Mouse (Mus musculus): ENCODE data around the gene Ano3. TPM values are rescaled to one million over a fixed set of nuclear protein-coding genes. Genes with fewer than 3 reads are reported as not detected.

Ano3 gene
- polyA plus RNA-seq, 1 experiment from 2014 or later, result 0.73 TPM

- no peak overlapping the region for H3K27ac ChIP-seq (replicated peaks; ENCODE audit: low read depth, low read length)
- H3K9ac ChIP-seq (replicated peaks; ENCODE audit: low read length), result no peak overlapping the region
- ATAC-seq (replicated peaks; ENCODE audit: insufficient number of reproducible peaks, low FRiP score, low TSS enrichment, low read depth) (no peak), DNase-seq (ENCODE audit: low spot score) (no peak)
- H3K9me3 ChIP-seq (replicated peaks; ENCODE audit: control insufficient read depth, low read length), result no peaks in the 10 kb centered on the region
- no peaks in the 10 kb centered on the region for H3K4me1 ChIP-seq (ENCODE audit: control insufficient read depth, insufficient read depth, low read length)
- no peaks in the 10 kb centered on the region for H3K27me3 ChIP-seq (ENCODE audit: control insufficient read depth, insufficient read depth, low read length)
- 86% methylated on average over 3 of the region's 3 CpGs for WGBS
- H3K4me2 ChIP-seq (ENCODE audit: low read depth, low read length), result no peak overlapping the region
- no peaks in the 10 kb centered on the region for H3K36me3 ChIP-seq (replicated peaks; ENCODE audit: control insufficient read depth, insufficient read depth, low read depth, low read length)
- no peak overlapping the region for H3K4me3 ChIP-seq (ENCODE audit: low read depth, low read length)
Measured at GRCm38 (mm10) chr2:110965398-110965797, 14.7 kb upstream of the Ano3 start.

- WGBS, result 67% methylated on average over 3 of the region's 3 CpGs
- DNase-seq (ENCODE audit: low spot score), result no peak
- Histone ChIP-seq H3K4me2 (ENCODE audit: low read depth, low read length) (peak overlapping the region; percentile 54), H3K4me1 (ENCODE audit: control insufficient read depth, insufficient read depth, low read length) (no peaks in the 10 kb centered on the region), H3K27me3 (ENCODE audit: control insufficient read depth, insufficient read depth, low read length) (no peaks in the 10 kb centered on the region), H3K36me3 (replicated peaks; ENCODE audit: control insufficient read depth, insufficient read depth, low read depth, low read length) (no peaks in the 10 kb centered on the region), H3K27ac (replicated peaks; ENCODE audit: low read depth, low read length) (no peak overlapping the region), H3K9me3 (replicated peaks; ENCODE audit: control insufficient read depth, low read length) (no peaks in the 10 kb centered on the region), H3K4me3 (ENCODE audit: low read depth, low read length) (no peak overlapping the region), H3K9ac (replicated peaks; ENCODE audit: low read length) (no peak overlapping the region)
- ATAC-seq (replicated peaks; ENCODE audit: insufficient number of reproducible peaks, low FRiP score, low TSS enrichment, low read depth), result peak; percentile 10; the same call in 1 of the 2 replicates
Measured at GRCm38 (mm10) chr2:110950432-110950803, 305 bp downstream of the Ano3 start.

- peak overlapping the region; percentile 54 for H3K4me2 ChIP-seq (ENCODE audit: low read depth, low read length)
- H3K9ac ChIP-seq (replicated peaks; ENCODE audit: low read length), result 0 out of 2 replicates have a peak overlapping the region, but pooled peaks have one; percentile 3
- H3K27ac ChIP-seq (replicated peaks; ENCODE audit: low read depth, low read length), result no peak overlapping the region
- 11% methylated on average over 20 of the region's 20 CpGs for WGBS
- H3K4me1 ChIP-seq (ENCODE audit: control insufficient read depth, insufficient read depth, low read length), result no peaks in the 10 kb centered on the region
- peak; percentile 98 for ATAC-seq (replicated peaks; ENCODE audit: insufficient number of reproducible peaks, low FRiP score, low TSS enrichment, low read depth)
- no peaks in the 10 kb centered on the region for H3K9me3 ChIP-seq (replicated peaks; ENCODE audit: control insufficient read depth, low read length)
- no peaks in the 10 kb centered on the region for H3K36me3 ChIP-seq (replicated peaks; ENCODE audit: control insufficient read depth, insufficient read depth, low read depth, low read length)
- DNase-seq (ENCODE audit: low spot score), result peak; percentile 76
- H3K27me3 ChIP-seq (ENCODE audit: control insufficient read depth, insufficient read depth, low read length), result no peaks in the 10 kb centered on the region
- H3K4me3 ChIP-seq (ENCODE audit: low read depth, low read length), result peak overlapping the region; percentile 25
Measured at GRCm38 (mm10) chr2:110949679-110950431, 868 bp downstream of the Ano3 start.

- Histone ChIP-seq H3K36me3 (replicated peaks; ENCODE audit: control insufficient read depth, insufficient read depth, low read depth, low read length) (no peaks in the 10 kb centered on the region), H3K27me3 (ENCODE audit: control insufficient read depth, insufficient read depth, low read length) (no peaks in the 10 kb centered on the region), H3K4me1 (ENCODE audit: control insufficient read depth, insufficient read depth, low read length) (no peaks in the 10 kb centered on the region), H3K9me3 (replicated peaks; ENCODE audit: control insufficient read depth, low read length) (no peaks in the 10 kb centered on the region), H3K4me2 (ENCODE audit: low read depth, low read length) (no peak overlapping the region), H3K27ac (replicated peaks; ENCODE audit: low read depth, low read length) (no peak overlapping the region), H3K9ac (replicated peaks; ENCODE audit: low read length) (no peak overlapping the region), H3K4me3 (ENCODE audit: low read depth, low read length) (no peak overlapping the region)
- no peak for DNase-seq (ENCODE audit: low spot score)
- ATAC-seq (replicated peaks; ENCODE audit: insufficient number of reproducible peaks, low FRiP score, low TSS enrichment, low read depth), result no peak
- WGBS, result 81% methylated on average over 1 of the region's 1 CpGs
Measured at GRCm38 (mm10) chr2:110945171-110945570, 5.6 kb downstream of the Ano3 start.

GRCm38 (mm10) chr2:110935691-110936090, 15.0 kb downstream of the Ano3 start:
- no peak overlapping the region for H3K4me3 ChIP-seq (ENCODE audit: low read depth, low read length)
- no peak for DNase-seq (ENCODE audit: low spot score)
- H3K27me3 ChIP-seq (ENCODE audit: control insufficient read depth, insufficient read depth, low read length), result no peaks in the 10 kb centered on the region
- H3K36me3 ChIP-seq (replicated peaks; ENCODE audit: control insufficient read depth, insufficient read depth, low read depth, low read length), result no peaks in the 10 kb centered on the region
- no peaks in the 10 kb centered on the region for H3K9me3 ChIP-seq (replicated peaks; ENCODE audit: control insufficient read depth, low read length)
- H3K4me1 ChIP-seq (ENCODE audit: control insufficient read depth, insufficient read depth, low read length), result no peaks in the 10 kb centered on the region
- H3K4me2 ChIP-seq (ENCODE audit: low read depth, low read length), result no peak overlapping the region
- H3K9ac ChIP-seq (replicated peaks; ENCODE audit: low read length), result no peak overlapping the region
- no peak overlapping the region for H3K27ac ChIP-seq (replicated peaks; ENCODE audit: low read depth, low read length)
- no peak for ATAC-seq (replicated peaks; ENCODE audit: insufficient number of reproducible peaks, low FRiP score, low TSS enrichment, low read depth)

- ATAC-seq (replicated peaks; ENCODE audit: insufficient number of reproducible peaks, low FRiP score, low TSS enrichment, low read depth) (no peak), DNase-seq (ENCODE audit: low spot score) (no peak)
- no peak overlapping the region for H3K4me3 ChIP-seq (ENCODE audit: low read depth, low read length)
- no peak overlapping the region for H3K9ac ChIP-seq (replicated peaks; ENCODE audit: low read length)
- H3K4me2 ChIP-seq (ENCODE audit: low read depth, low read length), result no peak overlapping the region
- no peaks in the 10 kb centered on the region for H3K27me3 ChIP-seq (ENCODE audit: control insufficient read depth, insufficient read depth, low read length)
- H3K9me3 ChIP-seq (replicated peaks; ENCODE audit: control insufficient read depth, low read length), result no peaks in the 10 kb centered on the region
- H3K4me1 ChIP-seq (ENCODE audit: control insufficient read depth, insufficient read depth, low read length), result no peaks in the 10 kb centered on the region
- no peak overlapping the region for H3K27ac ChIP-seq (replicated peaks; ENCODE audit: low read depth, low read length)
- no peaks in the 10 kb centered on the region for H3K36me3 ChIP-seq (replicated peaks; ENCODE audit: control insufficient read depth, insufficient read depth, low read depth, low read length)
Measured at GRCm38 (mm10) chr2:110929126-110929525, 21.6 kb downstream of the Ano3 start.

GRCm38 (mm10) chr2:110909506-110909905, 41.2 kb downstream of the Ano3 start:
- DNase-seq (ENCODE audit: low spot score) (no peak), ATAC-seq (replicated peaks; ENCODE audit: insufficient number of reproducible peaks, low FRiP score, low TSS enrichment, low read depth) (no peak)
- no peak overlapping the region for H3K27ac ChIP-seq (replicated peaks; ENCODE audit: low read depth, low read length)
- H3K9ac ChIP-seq (replicated peaks; ENCODE audit: low read length), result no peak overlapping the region
- H3K36me3 ChIP-seq (replicated peaks; ENCODE audit: control insufficient read depth, insufficient read depth, low read depth, low read length), result no peaks in the 10 kb centered on the region
- H3K4me3 ChIP-seq (ENCODE audit: low read depth, low read length), result no peak overlapping the region
- H3K27me3 ChIP-seq (ENCODE audit: control insufficient read depth, insufficient read depth, low read length), result no peaks in the 10 kb centered on the region
- H3K4me1 ChIP-seq (ENCODE audit: control insufficient read depth, insufficient read depth, low read length), result no peaks in the 10 kb centered on the region
- H3K4me2 ChIP-seq (ENCODE audit: low read depth, low read length), result no peak overlapping the region
- no peaks in the 10 kb centered on the region for H3K9me3 ChIP-seq (replicated peaks; ENCODE audit: control insufficient read depth, low read length)
- 75% methylated on average over 2 of the region's 2 CpGs for WGBS

GRCm38 (mm10) chr2:110906473-110906872, 44.2 kb downstream of the Ano3 start:
- Histone ChIP-seq H3K4me2 (ENCODE audit: low read depth, low read length) (no peak overlapping the region), H3K9me3 (replicated peaks; ENCODE audit: control insufficient read depth, low read length) (no peaks in the 10 kb centered on the region), H3K9ac (replicated peaks; ENCODE audit: low read length) (no peak overlapping the region), H3K27me3 (ENCODE audit: control insufficient read depth, insufficient read depth, low read length) (no peaks in the 10 kb centered on the region), H3K27ac (replicated peaks; ENCODE audit: low read depth, low read length) (no peak overlapping the region), H3K36me3 (replicated peaks; ENCODE audit: control insufficient read depth, insufficient read depth, low read depth, low read length) (no peaks in the 10 kb centered on the region), H3K4me3 (ENCODE audit: low read depth, low read length) (no peak overlapping the region), H3K4me1 (ENCODE audit: control insufficient read depth, insufficient read depth, low read length) (no peaks in the 10 kb centered on the region)
- DNase-seq (ENCODE audit: low spot score) (no peak), ATAC-seq (replicated peaks; ENCODE audit: insufficient number of reproducible peaks, low FRiP score, low TSS enrichment, low read depth) (no peak)
- WGBS, result 51% methylated on average over 3 of the region's 3 CpGs

Measured in embryonic facial prominence, embryonic 11.5 days (tissue).